Mouse (Mus musculus) hindbrain, embryonic 10.5 days (tissue): ENCODE data around the gene Cend1. TPM values are rescaled to one million over a fixed set of nuclear protein-coding genes. Genes with fewer than 3 reads are reported as not detected.
A peak's percentile ranks its signal among the peaks of the same experiment; 100 is the strongest.

Experiments
- DNase-seq: peaks from one replicate; pipeline ENCODE4 v3.0.0-alpha.2; 2017; ENCODE audit warnings: low spot score
- H3K27ac ChIP-seq: fragments of 300-500 bp; sonication (generic); 2 replicates; pipeline ENCODE4 v1.5.1; 2016; ENCODE audit warnings: mild to moderate bottlenecking, moderate library complexity
- H3K27me3 ChIP-seq: fragments of 300-500 bp; sonication (generic); 2 replicates; pipeline ENCODE4 v1.6.1; 2016; ENCODE audit warnings: mild to moderate bottlenecking; ENCODE audit not compliant: poor library complexity, insufficient read depth, severe bottlenecking
- H3K36me3 ChIP-seq: fragments of 300-500 bp; sonication (generic); 2 replicates; pipeline ENCODE4 v1.6.1; 2016; ENCODE audit warnings: mild to moderate bottlenecking, moderate library complexity
- H3K4me1 ChIP-seq: fragments of 300-500 bp; sonication (generic); replicated peaks from 2 replicates; pipeline ENCODE4 v1.6.1; 2016; ENCODE audit warnings: mild to moderate bottlenecking
- H3K4me3 ChIP-seq: fragments of 300-500 bp; sonication (generic); 2 replicates; pipeline ENCODE4 v1.5.1; 2016; ENCODE audit warnings: mild to moderate bottlenecking, moderate library complexity
- H3K9me3 ChIP-seq: fragments of 300-500 bp; sonication (generic); 2 replicates; pipeline ENCODE4 v1.6.1; 2016; ENCODE audit warnings: mild to moderate bottlenecking, moderate library complexity
- WGBS: fragments of 180-500 bp; shearing (Covaris S2); methylation state at CpG from one replicate; pipeline ENCODE4 v1.1.7; 2016; 5-methylcytosine and 5-hydroxymethylcytosine counted together
- polyA plus RNA-seq: library from polyadenylated mRNA; unstranded; fragments of >200 nt; fragmentation: Nextera tagmentation; extraction: Ambion mirVana; gene quantifications from 2 replicates; pipeline ENCODE4 v1.2.1, GENCODE M21; 2016

The Cend1 gene
- polyA plus RNA-seq, 1 experiment from 2014 or later = 21.9 TPM

GRCm38 (mm10) chr7:141461521-141462332, 32.4 kb upstream of the Cend1 start:
- 3% methylated on average over 59 of the region's 59 CpGs for WGBS
- H3K27ac ChIP-seq = peak overlapping the region; percentile 75
- no peaks in the 10 kb centered on the region for H3K9me3 ChIP-seq
- peak overlapping the region; percentile 54 for H3K4me3 ChIP-seq
- no peak for DNase-seq
- H3K27me3 ChIP-seq = peaks cover 98% of the 10 kb centered on the region
- peaks cover 21% of the 10 kb centered on the region for H3K36me3 ChIP-seq
- H3K4me1 ChIP-seq = peaks cover 60% of the 10 kb centered on the region

GRCm38 (mm10) chr7:141460391-141461113, 31.3 kb upstream of the Cend1 start, which contains the start of gene Cracr2b:
Gene Cracr2b, plus strand, starts transcription at chr7:141461094.
- WGBS = 73% methylated on average over 15 of the region's 15 CpGs
- H3K9me3 ChIP-seq = no peaks in the 10 kb centered on the region
- H3K4me1 ChIP-seq = peaks cover 64% of the 10 kb centered on the region
- peak within 1 kb of the TSS; percentile 75 for H3K27ac ChIP-seq
- H3K27me3 ChIP-seq = peaks cover 90% of the 10 kb centered on the region
- no peak for DNase-seq
- H3K4me3 ChIP-seq = peak within 1 kb of the TSS; percentile 54
- peaks cover 21% of the 10 kb centered on the region for H3K36me3 ChIP-seq

GRCm38 (mm10) chr7:141460001-141460390, 30.7 kb upstream of the Cend1 start:
- Histone ChIP-seq H3K4me3 (no peak overlapping the region), H3K27me3 (peaks cover 85% of the 10 kb centered on the region), H3K36me3 (peaks cover 21% of the 10 kb centered on the region), H3K9me3 (no peaks in the 10 kb centered on the region), H3K4me1 (peaks cover 64% of the 10 kb centered on the region), H3K27ac (no peak overlapping the region)
- no peak for DNase-seq
- 75% methylated on average over 5 of the region's 5 CpGs for WGBS

GRCm38 (mm10) chr7:141459301-141459711, 30.0 kb upstream of the Cend1 start:
- Histone ChIP-seq H3K4me3 (no peak overlapping the region), H3K4me1 (peaks cover 64% of the 10 kb centered on the region), H3K9me3 (no peaks in the 10 kb centered on the region), H3K27me3 (peaks cover 78% of the 10 kb centered on the region), H3K36me3 (peaks cover 21% of the 10 kb centered on the region), H3K27ac (no peak overlapping the region)
- WGBS = 88% methylated on average over 17 of the region's 17 CpGs
- no peak for DNase-seq

- Histone ChIP-seq H3K27me3 (peaks cover 71% of the 10 kb centered on the region), H3K36me3 (peaks cover 21% of the 10 kb centered on the region), H3K27ac (no peak overlapping the region), H3K9me3 (no peaks in the 10 kb centered on the region), H3K4me1 (peaks cover 61% of the 10 kb centered on the region), H3K4me3 (no peak overlapping the region)
- DNase-seq = no peak
- WGBS = 90% methylated on average over 11 of the region's 11 CpGs
These were observed 29.4 kb upstream of the Cend1 start for GRCm38 (mm10) chr7:141458661-141459060.

GRCm38 (mm10) chr7:141457986-141458660, 28.8 kb upstream of the Cend1 start:
- H3K9me3 ChIP-seq = no peaks in the 10 kb centered on the region
- H3K4me1 ChIP-seq = peaks cover 55% of the 10 kb centered on the region
- DNase-seq = peak; percentile 55
- 79% methylated on average over 15 of the region's 15 CpGs for WGBS
- no peak overlapping the region for H3K27ac ChIP-seq
- H3K36me3 ChIP-seq = peaks cover 21% of the 10 kb centered on the region
- H3K4me3 ChIP-seq = no peak overlapping the region
- H3K27me3 ChIP-seq = peaks cover 66% of the 10 kb centered on the region

GRCm38 (mm10) chr7:141457236-141457635, 27.9 kb upstream of the Cend1 start:
- DNase-seq = no peak
- Histone ChIP-seq H3K9me3 (no peaks in the 10 kb centered on the region), H3K36me3 (peaks cover 24% of the 10 kb centered on the region), H3K4me3 (peak overlapping the region; percentile 80; the same call in 1 of the 2 replicates), H3K27me3 (peaks cover 57% of the 10 kb centered on the region), H3K4me1 (peaks cover 50% of the 10 kb centered on the region), H3K27ac (no peak overlapping the region)
- WGBS = 93% methylated on average over 14 of the region's 14 CpGs

- peaks cover 52% of the 10 kb centered on the region for H3K27me3 ChIP-seq
- peak overlapping the region; percentile 80; the same call in 1 of the 2 replicates for H3K4me3 ChIP-seq
- peaks cover 45% of the 10 kb centered on the region for H3K4me1 ChIP-seq
- DNase-seq = no peak
- no peaks in the 10 kb centered on the region for H3K9me3 ChIP-seq
- H3K27ac ChIP-seq = no peak overlapping the region
- WGBS = 88% methylated on average over 6 of the region's 6 CpGs
- peaks cover 29% of the 10 kb centered on the region for H3K36me3 ChIP-seq
These were observed 27.4 kb upstream of the Cend1 start for GRCm38 (mm10) chr7:141456739-141457138.

- H3K27me3 ChIP-seq = peaks cover 42% of the 10 kb centered on the region
- peaks cover 35% of the 10 kb centered on the region for H3K4me1 ChIP-seq
- peak; percentile 54 for DNase-seq
- peak overlapping the region; percentile 87 for H3K27ac ChIP-seq
- no peaks in the 10 kb centered on the region for H3K9me3 ChIP-seq
- H3K4me3 ChIP-seq = peak overlapping the region; percentile 80
- WGBS = 1% methylated on average over 23 of the region's 23 CpGs
- H3K36me3 ChIP-seq = peaks cover 38% of the 10 kb centered on the region
These were observed 26.5 kb upstream of the Cend1 start for GRCm38 (mm10) chr7:141455610-141456314.

- Histone ChIP-seq H3K4me1 (peaks cover 35% of the 10 kb centered on the region), H3K4me3 (peak within 1 kb of the TSS; percentile 80), H3K27ac (peak within 1 kb of the TSS; percentile 87), H3K9me3 (no peaks in the 10 kb centered on the region), H3K27me3 (peaks cover 35% of the 10 kb centered on the region), H3K36me3 (peaks cover 45% of the 10 kb centered on the region)
- under 1% methylated on average over 45 of the region's 45 CpGs for WGBS
- DNase-seq = peak; percentile 89
These were observed 25.8 kb upstream of the Cend1 start, which contains the start of gene Pnpla2 for GRCm38 (mm10) chr7:141454967-141455551. Gene Pnpla2, plus strand, starts transcription at chr7:141455198.

- DNase-seq = no peak
- no peak overlapping the region for H3K4me3 ChIP-seq
- H3K36me3 ChIP-seq = peaks cover 48% of the 10 kb centered on the region
- peaks cover 43% of the 10 kb centered on the region for H3K4me1 ChIP-seq
- peaks cover 21% of the 10 kb centered on the region for H3K27me3 ChIP-seq
- H3K27ac ChIP-seq = no peak overlapping the region
- 82% methylated on average over 2 of the region's 2 CpGs for WGBS
- H3K9me3 ChIP-seq = no peaks in the 10 kb centered on the region
These were observed 24.3 kb upstream of the Cend1 start for GRCm38 (mm10) chr7:141453636-141454035.

GRCm38 (mm10) chr7:141451928-141452327, 22.6 kb upstream of the Cend1 start:
- DNase-seq = no peak
- H3K27me3 ChIP-seq = peaks cover 6% of the 10 kb centered on the region
- no peaks in the 10 kb centered on the region for H3K9me3 ChIP-seq
- H3K4me3 ChIP-seq = no peak overlapping the region
- H3K4me1 ChIP-seq = peaks cover 42% of the 10 kb centered on the region
- peaks cover 43% of the 10 kb centered on the region for H3K36me3 ChIP-seq
- H3K27ac ChIP-seq = no peak overlapping the region
